Mouse (Mus musculus): ENCODE measurements around the gene Cdh4. TPM values are rescaled to one million over a fixed set of nuclear protein-coding genes. Genes with fewer than 3 reads are reported as not detected.

Gene Cdh4
- polyA plus RNA-seq, 1 experiment: 48.4 TPM

GRCm38 (mm10) chr2:179467839-179468445, 25.7 kb downstream of the Cdh4 start:
- DNase-seq (ENCODE audit: low read depth): peak; percentile 79
- TF ChIP-seq CTCF (IDR thresholded peaks at IDR 0.05; ENCODE audit: borderline replicate concordance, extremely low read depth, insufficient read depth, insufficient read length) (no peak), POLR2A (IDR thresholded peaks at IDR 0.05; ENCODE audit: borderline replicate concordance, extremely low read depth, insufficient read depth, insufficient read length, poor library complexity, severe bottlenecking) (no peak)

GRCm38 (mm10) chr2:179476622-179477021, 34.4 kb downstream of the Cdh4 start:
- TF ChIP-seq POLR2A (IDR thresholded peaks at IDR 0.05; ENCODE audit: borderline replicate concordance, extremely low read depth, insufficient read depth, insufficient read length, poor library complexity, severe bottlenecking): no peak
- TF ChIP-seq CTCF (IDR thresholded peaks at IDR 0.05; ENCODE audit: borderline replicate concordance, extremely low read depth, insufficient read depth, insufficient read length): no peak
- DNase-seq (ENCODE audit: low read depth): no peak

DNA sequence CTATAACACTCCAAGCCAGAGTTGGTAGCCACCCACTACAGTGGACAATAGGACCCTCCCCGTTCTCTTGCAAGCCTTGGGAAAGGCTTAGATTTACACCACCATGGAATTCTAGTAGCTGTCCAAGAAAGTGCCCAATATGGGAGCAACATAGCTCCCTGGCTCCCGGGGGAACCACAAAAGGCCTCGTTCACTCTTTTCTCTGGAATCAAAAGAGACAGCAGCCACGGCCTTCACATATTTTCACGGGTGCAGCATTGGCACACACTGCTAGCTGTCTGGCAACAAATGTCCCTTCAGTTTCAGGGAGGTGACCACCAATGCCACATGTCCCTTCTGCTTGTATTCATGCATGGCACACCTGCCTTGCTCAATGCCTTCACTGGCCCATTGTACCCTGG, 38.6 kb downstream of the Cdh4 start:
- TF ChIP-seq CTCF (IDR thresholded peaks at IDR 0.05; ENCODE audit: borderline replicate concordance, extremely low read depth, insufficient read depth, insufficient read length) (no peak), POLR2A (IDR thresholded peaks at IDR 0.05; ENCODE audit: borderline replicate concordance, extremely low read depth, insufficient read depth, insufficient read length, poor library complexity, severe bottlenecking) (no peak)
- DNase-seq (ENCODE audit: low read depth): peak; percentile 91

- TF ChIP-seq CTCF (IDR thresholded peaks at IDR 0.05; ENCODE audit: borderline replicate concordance, extremely low read depth, insufficient read depth, insufficient read length) (no peak), POLR2A (IDR thresholded peaks at IDR 0.05; ENCODE audit: borderline replicate concordance, extremely low read depth, insufficient read depth, insufficient read length, poor library complexity, severe bottlenecking) (no peak)
- peak; percentile 72 for DNase-seq (ENCODE audit: low read depth)
Observed at GRCm38 (mm10) chr2:179481363-179481762, 39.1 kb downstream of the Cdh4 start.

- peak; percentile 86 for DNase-seq (ENCODE audit: low read depth)
- TF ChIP-seq CTCF (IDR thresholded peaks at IDR 0.05; ENCODE audit: borderline replicate concordance, extremely low read depth, insufficient read depth, insufficient read length) (no peak), POLR2A (IDR thresholded peaks at IDR 0.05; ENCODE audit: borderline replicate concordance, extremely low read depth, insufficient read depth, insufficient read length, poor library complexity, severe bottlenecking) (no peak)
Observed at GRCm38 (mm10) chr2:179488526-179489139, 46.4 kb downstream of the Cdh4 start.

DNA sequence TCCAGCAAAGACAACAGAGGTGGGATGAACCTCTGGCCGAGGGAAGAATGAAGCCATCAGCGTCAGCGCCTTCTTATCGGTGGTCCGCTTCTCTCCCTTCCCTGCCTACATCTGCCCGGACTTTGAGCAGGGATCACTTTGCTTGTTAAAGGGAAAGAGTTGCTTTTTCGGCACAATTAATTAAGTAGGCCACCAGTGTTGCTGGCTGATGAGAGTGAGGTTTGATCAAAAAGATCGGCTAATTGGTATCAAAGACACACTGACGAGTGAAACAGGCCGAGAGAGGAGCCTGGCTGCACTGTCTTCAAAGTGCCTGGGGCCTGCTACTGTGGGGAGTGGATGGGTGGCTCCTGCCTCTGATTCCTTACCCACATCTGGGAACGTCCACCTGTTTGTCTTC, 49.7 kb downstream of the Cdh4 start:
- no peak for TF ChIP-seq POLR2A (IDR thresholded peaks at IDR 0.05; ENCODE audit: borderline replicate concordance, extremely low read depth, insufficient read depth, insufficient read length, poor library complexity, severe bottlenecking)
- no peak for TF ChIP-seq CTCF (IDR thresholded peaks at IDR 0.05; ENCODE audit: borderline replicate concordance, extremely low read depth, insufficient read depth, insufficient read length)
- DNase-seq (ENCODE audit: low read depth): peak; percentile 57

DNA sequence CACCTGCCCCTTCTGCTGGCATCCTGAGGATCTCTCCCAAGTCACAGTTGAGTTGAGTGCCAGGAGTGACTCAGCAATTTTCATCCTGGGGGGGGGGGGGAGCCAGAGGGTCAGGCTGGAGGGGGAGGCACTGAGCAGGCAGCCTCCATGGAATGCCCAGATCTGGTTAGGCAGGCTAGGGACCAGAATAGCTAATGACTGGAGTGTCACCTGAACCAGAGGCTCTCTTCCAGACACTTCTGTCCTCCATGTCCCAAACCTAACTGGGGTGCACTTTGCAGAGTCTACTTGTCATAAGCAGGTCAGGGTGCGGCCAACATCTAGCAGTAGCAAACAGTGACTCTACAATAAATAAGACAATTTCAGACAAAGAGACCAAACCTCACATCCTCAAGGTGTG, 52.0 kb downstream of the Cdh4 start:
- TF ChIP-seq CTCF (IDR thresholded peaks at IDR 0.05; ENCODE audit: borderline replicate concordance, extremely low read depth, insufficient read depth, insufficient read length): no peak
- no peak for TF ChIP-seq POLR2A (IDR thresholded peaks at IDR 0.05; ENCODE audit: borderline replicate concordance, extremely low read depth, insufficient read depth, insufficient read length, poor library complexity, severe bottlenecking)
- DNase-seq (ENCODE audit: low read depth): no peak

- TF ChIP-seq CTCF (IDR thresholded peaks at IDR 0.05; ENCODE audit: borderline replicate concordance, extremely low read depth, insufficient read depth, insufficient read length): no peak
- TF ChIP-seq POLR2A (IDR thresholded peaks at IDR 0.05; ENCODE audit: borderline replicate concordance, extremely low read depth, insufficient read depth, insufficient read length, poor library complexity, severe bottlenecking): no peak
- peak; percentile 69 for DNase-seq (ENCODE audit: low read depth)
Observed at GRCm38 (mm10) chr2:179510439-179510838, 68.2 kb downstream of the Cdh4 start.

GRCm38 (mm10) chr2:179516559-179516958, 74.3 kb downstream of the Cdh4 start:
- no peak for TF ChIP-seq CTCF (IDR thresholded peaks at IDR 0.05; ENCODE audit: borderline replicate concordance, extremely low read depth, insufficient read depth, insufficient read length)
- TF ChIP-seq POLR2A (IDR thresholded peaks at IDR 0.05; ENCODE audit: borderline replicate concordance, extremely low read depth, insufficient read depth, insufficient read length, poor library complexity, severe bottlenecking): no peak
- DNase-seq (ENCODE audit: low read depth): no peak

- peak; percentile 82 for DNase-seq (ENCODE audit: low read depth)
- TF ChIP-seq CTCF (IDR thresholded peaks at IDR 0.05; ENCODE audit: borderline replicate concordance, extremely low read depth, insufficient read depth, insufficient read length) (no peak), POLR2A (IDR thresholded peaks at IDR 0.05; ENCODE audit: borderline replicate concordance, extremely low read depth, insufficient read depth, insufficient read length, poor library complexity, severe bottlenecking) (no peak)
Observed at GRCm38 (mm10) chr2:179518456-179519032, 76.3 kb downstream of the Cdh4 start.

- peak; percentile 56 for DNase-seq (ENCODE audit: low read depth)
- TF ChIP-seq POLR2A (IDR thresholded peaks at IDR 0.05; ENCODE audit: borderline replicate concordance, extremely low read depth, insufficient read depth, insufficient read length, poor library complexity, severe bottlenecking) (no peak), CTCF (IDR thresholded peaks at IDR 0.05; ENCODE audit: borderline replicate concordance, extremely low read depth, insufficient read depth, insufficient read length) (no peak)
Observed at GRCm38 (mm10) chr2:179519161-179519560, 76.9 kb downstream of the Cdh4 start.

- TF ChIP-seq CTCF (IDR thresholded peaks at IDR 0.05; ENCODE audit: borderline replicate concordance, extremely low read depth, insufficient read depth, insufficient read length) (no peak), POLR2A (IDR thresholded peaks at IDR 0.05; ENCODE audit: borderline replicate concordance, extremely low read depth, insufficient read depth, insufficient read length, poor library complexity, severe bottlenecking) (no peak)
Observed at GRCm38 (mm10) chr2:179519931-179520330, 77.7 kb downstream of the Cdh4 start.

More at GRCm38 (mm10) chr2:179519931-179520330, 77.7 kb downstream of the Cdh4 start:
- peak; percentile 46 for DNase-seq (ENCODE audit: low read depth)

Data from brain, embryonic 14.5 days (tissue).